Mouse (Mus musculus) neural tube, embryonic 14.5 days (tissue): ENCODE measurements around the gene Idh3g. TPM values are rescaled to one million over a fixed set of nuclear protein-coding genes. Genes with fewer than 3 reads are reported as not detected.

Experiments used
- ATAC-seq: fragments of 200-750 bp; cut with Nextera tagmentation; 2 replicates; pipeline ENCODE4 v1.8.0; 2017; ENCODE audit warnings: low read depth, mild to moderate bottlenecking, moderate TSS enrichment, moderate library complexity
- H3K27ac ChIP-seq: fragments of 300-500 bp; sonication (generic); 2 replicates; pipeline ENCODE4 v1.5.1; 2014; ENCODE audit warnings: low read depth, mild to moderate bottlenecking, control low read depth, low read length, moderate library complexity, mixed read lengths
- H3K27me3 ChIP-seq: fragments of 300-500 bp; sonication (generic); 2 replicates; pipeline ENCODE4 v1.6.1; 2014; ENCODE audit warnings: low read length; ENCODE audit not compliant: control insufficient read depth, insufficient read depth
- H3K36me3 ChIP-seq: fragments of 300-500 bp; sonication (generic); 2 replicates; pipeline ENCODE4 v1.6.1; 2014; ENCODE audit warnings: low read length, mixed read lengths; ENCODE audit not compliant: control insufficient read depth, insufficient read depth
- H3K4me1 ChIP-seq: fragments of 300-500 bp; sonication (generic); 2 replicates; pipeline ENCODE4 v1.6.1; 2014; ENCODE audit warnings: low read length; ENCODE audit not compliant: control insufficient read depth, insufficient read depth
- H3K4me2 ChIP-seq: fragments of 300-500 bp; sonication (generic); 2 replicates; pipeline ENCODE4 v1.6.1; 2014; ENCODE audit warnings: mild to moderate bottlenecking, low read depth, low read length, control low read depth
- H3K4me3 ChIP-seq: fragments of 300-500 bp; sonication (generic); 2 replicates; pipeline ENCODE4 v1.5.1; 2014; ENCODE audit warnings: low read depth, low read length, control low read depth, mixed read lengths
- H3K9ac ChIP-seq: fragments of 300-500 bp; sonication (generic); replicated peaks from 2 replicates; pipeline ENCODE4 v1.6.1; 2014; ENCODE audit warnings: low read depth, mild to moderate bottlenecking, control low read depth, low read length, mixed read lengths
- H3K9me3 ChIP-seq: fragments of 300-500 bp; sonication (generic); 2 replicates; pipeline ENCODE4 v1.6.1; 2016; ENCODE audit warnings: low read length; ENCODE audit not compliant: control insufficient read depth
- WGBS: fragments of 180-500 bp; shearing (Covaris S2); extraction: QIAGEN DNeasy Blood & Tissue Kit; methylation state at CpG from one replicate; pipeline ENCODE4 v1.1.7; 2014; 5-methylcytosine and 5-hydroxymethylcytosine counted together
- polyA plus RNA-seq: library from polyadenylated mRNA; unstranded; fragments of >200 nt; fragmentation: Nextera tagmentation; extraction: Ambion mirVana; gene quantifications from 2 replicates; pipeline ENCODE4 v1.2.1, GENCODE M21; 2014

Idh3g gene
- polyA plus RNA-seq, 1 experiment from 2014 or later, result 309 TPM

DNA sequence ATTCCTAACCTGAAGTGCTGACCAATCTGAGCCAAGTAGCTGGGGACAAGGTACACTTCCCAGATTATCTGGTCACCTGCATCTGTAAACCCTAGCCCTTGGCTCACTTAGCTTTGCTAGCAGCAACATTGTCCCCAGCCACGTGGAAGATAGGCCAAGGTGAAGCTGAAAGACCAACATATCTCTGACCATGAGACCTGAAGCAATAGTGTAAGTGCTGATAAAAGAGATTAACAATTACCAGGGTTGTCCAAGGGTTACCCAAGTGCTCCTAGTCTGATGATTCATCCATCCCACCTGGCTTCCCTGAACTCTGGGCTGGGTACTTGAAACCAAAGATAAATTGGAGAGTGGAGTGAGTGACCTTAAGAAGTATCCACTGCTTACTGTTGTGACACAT is 55.8 kb downstream of the Idh3g start:
- Histone ChIP-seq H3K27me3 (no peaks in the 10 kb centered on the region), H3K4me2 (no peak overlapping the region), H3K4me1 (no peaks in the 10 kb centered on the region), H3K36me3 (peaks cover 5% of the 10 kb centered on the region; the same call in 1 of the 2 replicates), H3K9me3 (no peaks in the 10 kb centered on the region), H3K9ac (no peak overlapping the region), H3K4me3 (no peak overlapping the region), H3K27ac (no peak overlapping the region)
- no peak for ATAC-seq
- WGBS, result 50% methylated on average over 1 of the region's 1 CpGs

Other genes starting within 250 kb of the Idh3g start
- gene Dusp9, start 147.5 kb downstream of the Idh3g start, polyA plus RNA-seq, result 0.19 and 0.31 TPM in 2 replicates
- 142 and 186 TPM in 2 replicates for gene Pnck, start 126.8 kb downstream of the Idh3g start, polyA plus RNA-seq
- 9.7 and 11.6 TPM in 2 replicates for gene Slc6a8, start 113.7 kb downstream of the Idh3g start, polyA plus RNA-seq
- 112 and 132 TPM in 2 replicates for gene Bcap31, start 70.7 kb downstream of the Idh3g start, polyA plus RNA-seq
- 9.2 and 10.2 TPM in 2 replicates for gene Abcd1, start 70.3 kb downstream of the Idh3g start, polyA plus RNA-seq
- gene Plxnb3, start 29.8 kb downstream of the Idh3g start, polyA plus RNA-seq, result 0.07 and 0.73 TPM in 2 replicates
- gene Srpk3, start 12.5 kb downstream of the Idh3g start, polyA plus RNA-seq, result 1.2 and 2.4 TPM in 2 replicates
- 169 and 171 TPM in 2 replicates for gene Ssr4, start 131 bp upstream of the Idh3g start, polyA plus RNA-seq
- 5.4 and 6.5 TPM in 2 replicates for gene Pdzd4, start 38.1 kb upstream of the Idh3g start, polyA plus RNA-seq
- gene Avpr2, start 105.2 kb upstream of the Idh3g start, polyA plus RNA-seq, result 0.09 TPM in 1 of 2 replicates, not detected in the other
- 107 and 136 TPM in 2 replicates for gene L1cam, start 109.2 kb upstream of the Idh3g start, polyA plus RNA-seq
- gene Arhgap4, start 135.0 kb upstream of the Idh3g start, polyA plus RNA-seq, result 3.3 and 3.8 TPM in 2 replicates
- 94.5 and 106 TPM in 2 replicates for gene Naa10, start 135.0 kb upstream of the Idh3g start, polyA plus RNA-seq
- gene Renbp, start 144.0 kb upstream of the Idh3g start, polyA plus RNA-seq, result 6.5 and 7.9 TPM in 2 replicates
- 59.6 and 63.5 TPM in 2 replicates for gene Hcfc1, start 179.5 kb upstream of the Idh3g start, polyA plus RNA-seq
- 31.3 and 39.7 TPM in 2 replicates for gene Irak1, start 237.0 kb upstream of the Idh3g start, polyA plus RNA-seq